Mouse (Mus musculus): ENCODE data around the gene Gm6040. TPM values are rescaled to one million over a fixed set of nuclear protein-coding genes. Genes with fewer than 3 reads are reported as not detected.

Gm6040 gene
- not detected in 2 replicates for polyA plus RNA-seq (2015; fragmentation: Nextera tagmentation; extraction: Ambion mirVana)

GRCm38 (mm10) chr8:20921971-20922370, at the start of gene Gm6040:
Gm6040 (minus strand) TSS chr8:20922071.
- DNase-seq (ENCODE audit: low spot score) = no peak
- Histone ChIP-seq H3K4me2 (replicated peaks; ENCODE audit: low read depth, low read length) (no peak within 1 kb of the TSS), H3K27me3 (replicated peaks; ENCODE audit: insufficient read depth, low read length) (no peaks in the 10 kb centered on the region), H3K4me1 (ENCODE audit: insufficient read depth, low read depth, low read length) (no peaks in the 10 kb centered on the region), H3K9me3 (ENCODE audit: low read length) (no peaks in the 10 kb centered on the region), H3K4me3 (ENCODE audit: low read depth, low read length) (no peak within 1 kb of the TSS), H3K27ac (ENCODE audit: low read length) (no peak within 1 kb of the TSS), H3K36me3 (ENCODE audit: insufficient read depth, low read length) (no peaks in the 10 kb centered on the region), H3K9ac (replicated peaks; ENCODE audit: low read depth) (no peak within 1 kb of the TSS)
- no peak for ATAC-seq
- 67% methylated on average over 3 of the region's 3 CpGs for WGBS
- TF ChIP-seq EP300 (IDR thresholded peaks at IDR 0.05) = no peak
- no peak for TF ChIP-seq CTCF (IDR thresholded peaks at IDR 0.05)

GRCm38 (mm10) chr8:20964531-20964930, 42.7 kb upstream of the Gm6040 start:
- no peak overlapping the region for H3K9ac ChIP-seq (replicated peaks; ENCODE audit: low read depth)
- TF ChIP-seq EP300 (IDR thresholded peaks at IDR 0.05) (no peak), CTCF (IDR thresholded peaks at IDR 0.05) (no peak)
- H3K4me1 ChIP-seq (ENCODE audit: insufficient read depth, low read depth, low read length) = no peaks in the 10 kb centered on the region
- DNase-seq (ENCODE audit: low spot score) = no peak
- H3K36me3 ChIP-seq (ENCODE audit: insufficient read depth, low read length) = no peaks in the 10 kb centered on the region
- no peak overlapping the region for H3K27ac ChIP-seq (ENCODE audit: low read length)
- H3K9me3 ChIP-seq (ENCODE audit: low read length) = no peaks in the 10 kb centered on the region
- ATAC-seq = no peak
- H3K27me3 ChIP-seq (replicated peaks; ENCODE audit: insufficient read depth, low read length) = no peaks in the 10 kb centered on the region
- no peak overlapping the region for H3K4me2 ChIP-seq (replicated peaks; ENCODE audit: low read depth, low read length)
- WGBS = 70% methylated on average over 2 of the region's 2 CpGs
- H3K4me3 ChIP-seq (ENCODE audit: low read depth, low read length) = no peak overlapping the region

DNA sequence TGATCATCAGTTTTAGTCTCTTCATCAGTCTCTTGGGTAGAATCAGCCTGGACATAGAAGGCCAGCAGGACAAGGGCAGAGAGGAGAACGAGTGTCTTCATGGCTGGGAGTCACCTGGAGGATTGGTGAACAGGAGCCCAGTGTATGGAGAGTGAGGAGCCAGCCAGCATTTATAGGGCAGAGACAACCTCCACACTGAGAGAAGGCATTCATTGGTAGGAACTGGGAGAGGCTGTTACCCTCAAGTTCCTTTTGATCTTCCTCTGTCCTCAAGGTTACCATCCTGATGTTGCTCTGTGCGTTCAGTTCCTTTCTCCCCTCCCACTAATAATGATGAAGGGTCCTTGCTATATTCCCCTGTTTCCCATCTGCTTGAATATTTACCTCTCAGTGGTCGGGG, 22.7 kb upstream of the Gm6040 start, which contains the start of gene AY761185:
Gene AY761185, minus strand, starts transcription at position 101 of the 400 bp plus-strand sequence.
- Histone ChIP-seq H3K27me3 (replicated peaks; ENCODE audit: insufficient read depth, low read length) (no peaks in the 10 kb centered on the region), H3K4me1 (ENCODE audit: insufficient read depth, low read depth, low read length) (no peaks in the 10 kb centered on the region), H3K27ac (ENCODE audit: low read length) (no peak within 1 kb of the TSS), H3K4me3 (ENCODE audit: low read depth, low read length) (no peak within 1 kb of the TSS), H3K9me3 (ENCODE audit: low read length) (no peaks in the 10 kb centered on the region), H3K36me3 (ENCODE audit: insufficient read depth, low read length) (no peaks in the 10 kb centered on the region), H3K9ac (replicated peaks; ENCODE audit: low read depth) (no peak within 1 kb of the TSS), H3K4me2 (replicated peaks; ENCODE audit: low read depth, low read length) (no peak within 1 kb of the TSS)
- ATAC-seq = no peak
- DNase-seq (ENCODE audit: low spot score) = no peak
- 60% methylated on average over 3 of the region's 3 CpGs for WGBS
- TF ChIP-seq EP300 (IDR thresholded peaks at IDR 0.05) (no peak), CTCF (IDR thresholded peaks at IDR 0.05) (no peak)

GRCm38 (mm10) chr8:20912288-20912687, 9.6 kb downstream of the Gm6040 start:
- Histone ChIP-seq H3K9me3 (ENCODE audit: low read length) (no peaks in the 10 kb centered on the region), H3K4me3 (ENCODE audit: low read depth, low read length) (no peak overlapping the region), H3K4me2 (replicated peaks; ENCODE audit: low read depth, low read length) (no peak overlapping the region), H3K4me1 (ENCODE audit: insufficient read depth, low read depth, low read length) (no peaks in the 10 kb centered on the region), H3K36me3 (ENCODE audit: insufficient read depth, low read length) (no peaks in the 10 kb centered on the region), H3K9ac (replicated peaks; ENCODE audit: low read depth) (no peak overlapping the region), H3K27me3 (replicated peaks; ENCODE audit: insufficient read depth, low read length) (no peaks in the 10 kb centered on the region), H3K27ac (ENCODE audit: low read length) (no peak overlapping the region)
- DNase-seq (ENCODE audit: low spot score) (no peak), ATAC-seq (no peak)
- 78% methylated on average over 1 of the region's 1 CpGs for WGBS
- TF ChIP-seq EP300 (IDR thresholded peaks at IDR 0.05) (no peak), CTCF (IDR thresholded peaks at IDR 0.05) (no peak)

- Histone ChIP-seq H3K9ac (replicated peaks; ENCODE audit: low read depth) (no peak overlapping the region), H3K4me2 (replicated peaks; ENCODE audit: low read depth, low read length) (no peak overlapping the region), H3K4me3 (ENCODE audit: low read depth, low read length) (no peak overlapping the region), H3K4me1 (ENCODE audit: insufficient read depth, low read depth, low read length) (no peaks in the 10 kb centered on the region), H3K27me3 (replicated peaks; ENCODE audit: insufficient read depth, low read length) (no peaks in the 10 kb centered on the region), H3K27ac (ENCODE audit: low read length) (no peak overlapping the region), H3K36me3 (ENCODE audit: insufficient read depth, low read length) (no peaks in the 10 kb centered on the region), H3K9me3 (ENCODE audit: low read length) (no peaks in the 10 kb centered on the region)
- WGBS = 45% methylated on average over 2 of the region's 2 CpGs
- ATAC-seq (no peak), DNase-seq (ENCODE audit: low spot score) (no peak)
- TF ChIP-seq EP300 (IDR thresholded peaks at IDR 0.05) = no peak
- no peak for TF ChIP-seq CTCF (IDR thresholded peaks at IDR 0.05)
Measured at GRCm38 (mm10) chr8:20908256-20908655, 13.6 kb downstream of the Gm6040 start.

DNA sequence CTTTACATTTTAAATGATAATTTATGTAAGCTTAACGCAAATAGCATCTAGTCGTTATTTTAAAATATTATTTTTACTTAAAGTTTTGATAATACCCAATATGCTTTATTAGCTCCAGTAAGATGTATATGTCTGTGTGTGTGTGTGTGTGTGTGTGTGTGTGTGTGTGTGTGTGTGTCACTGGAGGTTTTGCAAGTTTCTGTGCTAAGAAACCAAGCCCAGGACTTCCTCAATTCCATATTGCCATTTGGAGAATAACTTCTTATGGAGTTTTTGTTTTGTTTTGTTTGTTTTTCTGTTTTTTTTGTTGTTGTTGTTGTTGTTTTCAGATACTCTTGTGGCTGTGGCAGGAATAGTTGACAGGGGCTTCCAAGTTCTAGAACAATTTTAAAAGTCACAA, 14.8 kb downstream of the Gm6040 start:
- no peak overlapping the region for H3K27ac ChIP-seq (ENCODE audit: low read length)
- no peak overlapping the region for H3K9ac ChIP-seq (replicated peaks; ENCODE audit: low read depth)
- H3K4me2 ChIP-seq (replicated peaks; ENCODE audit: low read depth, low read length) = no peak overlapping the region
- H3K36me3 ChIP-seq (ENCODE audit: insufficient read depth, low read length) = no peaks in the 10 kb centered on the region
- 89% methylated on average over 2 of the region's 2 CpGs for WGBS
- no peaks in the 10 kb centered on the region for H3K4me1 ChIP-seq (ENCODE audit: insufficient read depth, low read depth, low read length)
- no peaks in the 10 kb centered on the region for H3K27me3 ChIP-seq (replicated peaks; ENCODE audit: insufficient read depth, low read length)
- no peak overlapping the region for H3K4me3 ChIP-seq (ENCODE audit: low read depth, low read length)
- ATAC-seq (no peak), DNase-seq (ENCODE audit: low spot score) (no peak)
- H3K9me3 ChIP-seq (ENCODE audit: low read length) = no peaks in the 10 kb centered on the region
- TF ChIP-seq CTCF (IDR thresholded peaks at IDR 0.05) = no peak

GRCm38 (mm10) chr8:20902527-20902926, 19.3 kb downstream of the Gm6040 start, which contains the start of gene Gm15056:
Gm15056 (minus strand) TSS chr8:20902627.
- Histone ChIP-seq H3K4me3 (ENCODE audit: low read depth, low read length) (no peak within 1 kb of the TSS), H3K9ac (replicated peaks; ENCODE audit: low read depth) (no peak within 1 kb of the TSS), H3K36me3 (ENCODE audit: insufficient read depth, low read length) (no peaks in the 10 kb centered on the region), H3K9me3 (ENCODE audit: low read length) (no peaks in the 10 kb centered on the region), H3K27ac (ENCODE audit: low read length) (no peak within 1 kb of the TSS), H3K4me1 (ENCODE audit: insufficient read depth, low read depth, low read length) (no peaks in the 10 kb centered on the region), H3K27me3 (replicated peaks; ENCODE audit: insufficient read depth, low read length) (no peaks in the 10 kb centered on the region), H3K4me2 (replicated peaks; ENCODE audit: low read depth, low read length) (no peak within 1 kb of the TSS)
- no peak for TF ChIP-seq EP300 (IDR thresholded peaks at IDR 0.05)
- no peak for TF ChIP-seq CTCF (IDR thresholded peaks at IDR 0.05)
- DNase-seq (ENCODE audit: low spot score) (no peak), ATAC-seq (no peak)
- WGBS = 37% methylated on average over 2 of the region's 2 CpGs

All from lung, postnatal 0 days (tissue).